Mouse (Mus musculus): Measurements from ENCODE around the gene Grid2. TPM values are rescaled to one million over a fixed set of nuclear protein-coding genes. Genes with fewer than 3 reads are reported as not detected.

The Grid2 gene
- polyA plus RNA-seq, 1 experiment from 2014 or later: 1.8 TPM

DNA sequence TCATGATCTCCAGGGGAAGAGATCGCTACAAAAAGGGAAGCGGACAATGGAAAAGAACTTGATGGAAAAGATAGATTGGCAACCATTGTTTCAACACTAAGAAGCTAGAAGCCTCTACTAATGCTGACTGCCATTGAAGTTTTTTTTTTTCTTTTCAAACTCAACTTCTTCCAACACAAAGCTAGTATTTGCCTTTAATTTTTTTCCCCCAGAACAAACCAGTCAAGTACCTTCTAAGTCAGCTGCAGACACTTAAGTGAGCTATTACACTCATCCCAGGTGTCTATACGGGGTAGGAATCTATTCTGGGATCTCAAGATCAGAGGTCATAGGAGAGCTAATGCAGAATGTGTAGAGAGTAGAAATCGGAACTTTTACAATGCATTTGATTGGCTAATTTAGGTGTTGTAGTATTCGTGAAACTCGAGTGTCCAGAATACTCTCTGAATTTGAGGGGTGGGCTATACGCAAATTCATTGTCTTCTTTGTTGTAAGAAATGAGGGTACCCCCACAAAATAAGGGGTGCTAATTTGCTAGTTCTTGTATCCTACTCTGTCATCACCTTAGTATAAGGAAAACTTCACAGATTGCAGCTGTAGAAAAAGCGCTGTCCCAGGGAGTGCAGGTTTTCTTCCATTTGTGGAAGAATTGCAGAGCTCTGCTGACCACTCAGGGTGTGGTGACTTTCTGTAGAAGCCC, 1476.1 kb downstream of the Grid2 start:
- H3K27ac ChIP-seq (ENCODE audit: poor library complexity, severe bottlenecking): no peak overlapping the region
- WGBS: 10% methylated on average over 8 of the region's 8 CpGs

DNA sequence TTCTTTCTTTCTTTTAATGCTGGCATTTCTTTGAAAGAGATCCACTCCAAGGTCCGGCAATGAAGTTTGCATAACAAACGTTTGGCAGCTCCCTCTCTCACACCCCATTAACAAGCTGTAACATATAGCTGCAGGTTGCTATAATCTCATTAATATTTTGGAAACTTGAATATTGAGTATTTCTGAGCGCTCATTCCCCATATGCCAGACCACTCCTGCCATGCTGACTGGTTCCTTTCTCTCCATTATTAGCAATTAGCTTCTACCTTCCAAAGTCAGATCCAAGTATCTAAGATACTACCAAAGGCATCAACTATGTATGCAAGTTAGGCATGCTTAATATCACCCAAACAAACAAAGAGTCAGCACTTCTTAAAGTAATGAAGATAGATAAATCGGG, 1477.6 kb downstream of the Grid2 start:
- Histone ChIP-seq H3K4me2 (no peak overlapping the region), H3K4me1 (replicated peaks) (peaks cover 22% of the 10 kb centered on the region; the same call in 1 of the 2 replicates), H3K9ac (no peak overlapping the region), H3K9me3 (replicated peaks) (no peaks in the 10 kb centered on the region; the same call in 1 of the 2 replicates), H3K4me3 (no peak overlapping the region), H3K27me3 (replicated peaks) (peaks cover 70% of the 10 kb centered on the region), H3K27ac (ENCODE audit: poor library complexity, severe bottlenecking) (no peak overlapping the region), H3K36me3 (no peaks in the 10 kb centered on the region)
- no peak for ATAC-seq (ENCODE audit: insufficient number of reproducible peaks, low FRiP score)
- 2% methylated on average over 4 of the region's 4 CpGs for WGBS

More for the DNA sequence above, 1476.1 kb downstream of the Grid2 start:
- no peak overlapping the region for H3K4me3 ChIP-seq
- H3K27me3 ChIP-seq (replicated peaks): peaks cover 81% of the 10 kb centered on the region
- H3K36me3 ChIP-seq: no peaks in the 10 kb centered on the region
- H3K9ac ChIP-seq: no peak overlapping the region
- H3K4me1 ChIP-seq (replicated peaks): peaks cover 26% of the 10 kb centered on the region; the same call in 1 of the 2 replicates
- no peak overlapping the region for H3K4me2 ChIP-seq
- H3K9me3 ChIP-seq (replicated peaks): no peaks in the 10 kb centered on the region; the same call in 1 of the 2 replicates
- ATAC-seq (ENCODE audit: insufficient number of reproducible peaks, low FRiP score): no peak

DNA sequence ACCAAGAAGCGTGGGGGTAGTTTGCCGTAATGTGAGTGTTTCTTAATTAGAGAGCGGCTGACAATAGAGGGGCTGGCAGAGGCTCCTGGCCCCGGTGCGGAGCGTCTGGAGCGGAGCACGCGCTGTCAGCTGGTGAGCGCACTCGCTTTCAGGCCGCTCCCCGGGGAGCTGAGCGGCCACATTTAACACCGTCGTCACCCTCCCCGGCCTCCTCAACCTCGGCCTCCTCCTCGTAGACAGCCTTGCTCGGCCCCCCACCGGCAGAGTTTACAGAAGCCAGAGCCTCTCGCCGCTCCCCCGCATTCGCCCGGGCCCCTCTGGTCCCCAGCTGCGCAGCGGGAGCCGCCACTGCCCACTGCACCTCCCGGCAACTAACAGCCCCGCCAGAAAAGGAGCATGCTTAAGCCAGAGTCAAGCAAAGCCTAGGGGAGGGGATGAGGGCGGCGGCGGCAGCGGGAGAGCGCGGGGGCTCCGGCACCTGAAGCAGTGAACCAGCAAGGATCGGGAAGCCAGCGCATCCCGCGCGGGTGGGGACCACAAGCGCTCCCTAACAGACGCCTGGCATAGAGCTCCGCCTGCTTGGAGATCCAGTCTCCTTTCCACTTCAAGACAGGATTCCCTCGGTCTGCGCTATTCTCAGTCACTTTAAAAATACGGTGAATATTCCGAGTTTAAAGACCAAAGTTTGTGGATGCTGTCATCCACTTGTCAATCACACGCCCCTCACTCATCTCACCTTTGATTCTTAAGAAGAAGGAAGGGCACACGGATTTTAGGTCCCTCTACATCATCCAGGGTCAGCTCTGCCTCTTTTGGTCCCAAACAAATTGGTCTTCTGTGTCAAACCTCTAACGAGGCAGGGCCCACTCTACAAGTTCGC, 1479.0 kb downstream of the Grid2 start:
- peak overlapping the region; percentile 29; the same call in 1 of the 2 replicates for H3K9ac ChIP-seq
- peak overlapping the region; percentile 57 for H3K4me3 ChIP-seq
- ATAC-seq (ENCODE audit: insufficient number of reproducible peaks, low FRiP score): peak; percentile 45; the same call in 1 of the 2 replicates
- H3K4me1 ChIP-seq (replicated peaks): peaks cover 19% of the 10 kb centered on the region; the same call in 1 of the 2 replicates
- peaks cover 69% of the 10 kb centered on the region for H3K27me3 ChIP-seq (replicated peaks)
- H3K36me3 ChIP-seq: no peaks in the 10 kb centered on the region
- no peak overlapping the region for H3K27ac ChIP-seq (ENCODE audit: poor library complexity, severe bottlenecking)
- no peaks in the 10 kb centered on the region; the same call in 1 of the 2 replicates for H3K9me3 ChIP-seq (replicated peaks)
- peak overlapping the region; percentile 97 for H3K4me2 ChIP-seq
- WGBS: 1% methylated on average over 54 of the region's 54 CpGs

DNA sequence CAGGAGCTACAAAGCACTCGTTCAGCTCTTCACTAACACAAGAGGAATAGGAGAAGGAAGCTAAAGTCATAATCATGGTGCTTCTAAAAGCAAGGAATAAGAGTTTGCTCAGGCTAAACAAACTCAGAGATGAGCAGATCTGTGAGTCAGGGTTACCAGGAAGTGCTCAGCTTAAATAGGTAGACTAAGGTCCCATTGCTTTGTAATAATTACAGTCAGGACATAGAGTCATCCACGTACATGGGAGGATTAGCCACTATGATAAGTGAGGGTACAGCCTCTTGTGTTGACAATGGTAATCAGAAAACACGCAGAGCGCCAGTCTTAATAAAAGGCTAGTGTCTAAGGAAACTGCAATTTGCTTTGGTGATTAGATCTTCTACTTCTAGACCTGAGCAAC, 1480.6 kb downstream of the Grid2 start:
- no peak for ATAC-seq (ENCODE audit: insufficient number of reproducible peaks, low FRiP score)
- H3K36me3 ChIP-seq: no peaks in the 10 kb centered on the region
- H3K4me2 ChIP-seq: no peak overlapping the region
- 53% methylated on average over 4 of the region's 4 CpGs for WGBS
- H3K4me1 ChIP-seq (replicated peaks): peaks cover 9% of the 10 kb centered on the region; the same call in 1 of the 2 replicates
- no peak overlapping the region for H3K9ac ChIP-seq
- H3K4me3 ChIP-seq: no peak overlapping the region
- H3K27me3 ChIP-seq (replicated peaks): peaks cover 70% of the 10 kb centered on the region
- H3K27ac ChIP-seq (ENCODE audit: poor library complexity, severe bottlenecking): no peak overlapping the region
- H3K9me3 ChIP-seq (replicated peaks): no peaks in the 10 kb centered on the region; the same call in 1 of the 2 replicates

DNA sequence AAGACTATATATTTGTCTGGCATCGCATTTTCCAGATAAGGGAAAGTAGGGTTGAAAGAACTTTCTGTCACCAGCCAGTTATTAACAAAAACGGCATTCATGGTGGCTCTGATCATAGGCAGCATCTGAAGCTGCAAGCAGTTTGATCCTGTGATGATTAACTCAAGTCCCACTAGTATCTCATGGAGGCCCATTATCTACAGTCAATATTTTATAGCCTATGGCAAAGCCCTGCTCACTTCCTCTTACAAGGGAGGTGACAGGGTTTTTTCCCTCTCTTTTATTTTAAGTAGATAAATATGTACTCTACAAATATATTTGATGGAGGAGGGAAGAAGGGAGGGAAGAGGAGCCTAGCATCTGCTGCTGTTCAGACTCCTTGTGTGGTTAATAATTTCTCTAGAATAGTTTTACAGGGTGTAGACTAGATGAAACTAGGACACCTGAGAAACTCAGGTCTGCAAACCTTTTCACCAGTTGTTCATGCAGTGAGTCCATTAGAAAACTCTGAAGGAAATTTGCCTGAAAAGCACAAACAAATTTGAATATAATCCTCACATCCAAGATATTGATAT, 1487.3 kb downstream of the Grid2 start:
- 50% methylated on average over 2 of the region's 2 CpGs for WGBS
- no peak for ATAC-seq (ENCODE audit: insufficient number of reproducible peaks, low FRiP score)
- H3K9ac ChIP-seq: no peak overlapping the region

More for the DNA sequence above, 1487.3 kb downstream of the Grid2 start:
- H3K27ac ChIP-seq (ENCODE audit: poor library complexity, severe bottlenecking): no peak overlapping the region
- no peaks in the 10 kb centered on the region for H3K36me3 ChIP-seq
- H3K4me2 ChIP-seq: no peak overlapping the region
- peaks cover 28% of the 10 kb centered on the region for H3K27me3 ChIP-seq (replicated peaks)
- H3K4me1 ChIP-seq (replicated peaks): no peaks in the 10 kb centered on the region
- H3K9me3 ChIP-seq (replicated peaks): no peaks in the 10 kb centered on the region
- H3K4me3 ChIP-seq: no peak overlapping the region

Measured in heart, embryonic 12.5 days (tissue).